Mouse (Mus musculus): ENCODE measurements around the gene Rpusd2.
A peak's percentile ranks its signal among the peaks of the same experiment; 100 is the strongest.
"Not testable (repeated sequence)": the region's sequence is repeated elsewhere in the genome, so short reads cannot be mapped to it uniquely, and the experiment has no call there.

Gene Rpusd2

GRCm38 (mm10) chr2:119034656-119035396, at the start of gene Rpusd2:
Gene Rpusd2 (plus strand): TSS chr2:119034790.
- peak; percentile 96 for DNase-seq

GRCm38 (mm10) chr2:118995490-118995889, 39.1 kb upstream of the Rpusd2 start:
- DNase-seq = no peak

GRCm38 (mm10) chr2:118995919-118996797, 38.4 kb upstream of the Rpusd2 start:
- no peak for DNase-seq

GRCm38 (mm10) chr2:118996798-118997105, 37.8 kb upstream of the Rpusd2 start:
- DNase-seq = no peak

GRCm38 (mm10) chr2:118998115-118998866, 36.3 kb upstream of the Rpusd2 start:
- DNase-seq = no peak

GRCm38 (mm10) chr2:118999025-118999639, 35.5 kb upstream of the Rpusd2 start:
- DNase-seq = no peak

GRCm38 (mm10) chr2:119006886-119007285, 27.7 kb upstream of the Rpusd2 start:
- no peak for DNase-seq

GRCm38 (mm10) chr2:119009376-119009775, 25.2 kb upstream of the Rpusd2 start:
- no peak for DNase-seq

GRCm38 (mm10) chr2:119014989-119015388, 19.6 kb upstream of the Rpusd2 start:
- DNase-seq = no peak

GRCm38 (mm10) chr2:119015604-119016180, 18.9 kb upstream of the Rpusd2 start:
- DNase-seq = no peak

- DNase-seq = not testable (repeated sequence)
Observed at GRCm38 (mm10) chr2:119016312-119016711, 18.3 kb upstream of the Rpusd2 start.

- no peak for DNase-seq
Observed at GRCm38 (mm10) chr2:119017647-119018046, 16.9 kb upstream of the Rpusd2 start.

- peak; percentile 58 for DNase-seq
Observed at GRCm38 (mm10) chr2:119018391-119019122, 16.0 kb upstream of the Rpusd2 start.

- DNase-seq = peak; percentile 45
Observed at GRCm38 (mm10) chr2:119019131-119019530, 15.5 kb upstream of the Rpusd2 start.

GRCm38 (mm10) chr2:119019538-119019937, 15.1 kb upstream of the Rpusd2 start:
- no peak for DNase-seq

- DNase-seq = no peak
Observed at GRCm38 (mm10) chr2:119023154-119023660, 11.4 kb upstream of the Rpusd2 start.

GRCm38 (mm10) chr2:119024536-119025238, 9.9 kb upstream of the Rpusd2 start:
- no peak for DNase-seq

- no peak for DNase-seq
Observed at GRCm38 (mm10) chr2:119025239-119025616, 9.4 kb upstream of the Rpusd2 start.

GRCm38 (mm10) chr2:119026951-119027350, 7.6 kb upstream of the Rpusd2 start:
- no peak for DNase-seq

- DNase-seq = peak; percentile 99
Observed at GRCm38 (mm10) chr2:119028941-119029551, 5.5 kb upstream of the Rpusd2 start, which contains the start of gene Ccdc32. Gene Ccdc32 (minus strand): TSS chr2:119029393.
